ENCODE assay signal across 13 mouse cellular contexts in the genomic region with DNA sequence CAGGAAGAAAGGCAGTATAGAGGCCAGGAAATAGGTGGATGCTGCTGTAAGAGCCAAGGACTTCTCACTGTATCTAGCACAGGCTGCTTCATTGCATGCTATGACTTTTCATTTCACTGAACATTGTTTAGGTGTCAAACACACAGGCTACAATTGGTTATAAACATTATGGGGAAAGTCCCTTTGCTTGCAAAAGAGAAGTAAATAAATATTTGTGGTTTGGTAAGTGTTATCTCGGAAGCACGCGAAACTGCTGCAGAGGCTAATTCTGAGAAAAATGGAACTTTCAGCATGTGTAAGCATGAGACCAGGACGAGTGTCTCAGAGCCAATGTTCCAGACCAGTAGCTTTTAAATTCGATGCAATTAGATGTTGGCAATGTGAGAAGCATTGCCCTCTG. TPM values are rescaled to one million over a fixed set of nuclear protein-coding genes. Genes with fewer than 3 reads are reported as not detected.
DNase-seq lines count a peak whose midpoint lies in the region; ATAC-seq lines count a peak whose summit lies in the region.
"Had no signal": no experiment of that assay in that cellular context is flagged by ENCODE, and none has a peak within 500 bp of the region (broad histone marks: within the 10 kb centered on the region; RNA-seq: fewer than 3 reads in every experiment).

No protein-coding gene starts in this region.

- ATAC-seq in megakaryocyte progenitor cell, adult 5-6 weeks (replicated peaks; ENCODE audit: poor library complexity) = peak; percentile 57
- ATAC-seq in erythroblast, adult 5-6 weeks (replicated peaks; ENCODE audit: low FRiP score, poor library complexity, severe bottlenecking) = no peak
- ATAC-seq: forebrain, embryonic 16.5 days; intestine, postnatal 0 days had no signal

- DNase-seq in A20 (ENCODE audit: low read depth, low spot score) = peak; percentile 87
- peak; percentile 67 for DNase-seq in CD4-positive, CD25-positive, alpha-beta regulatory T cell, adult 2 months (ENCODE audit: low read depth, low spot score)
- DNase-seq in adipocyte (ENCODE audit: low spot score) = peak; percentile 68
- DNase-seq in embryo, embryonic 10 days (ENCODE audit: low spot score) = no peak
- DNase-seq in kidney, adult 11 months = no peak
- DNase-seq: cerebellum, adult 9-11 months; gastrocnemius, postnatal 10 days; lung, embryonic 14.5 days; right cerebral cortex, postnatal 14 days had no signal

RNA-seq across cellular contexts. Expression of a gene that starts 6.0 kb away (rescaled TPM):
- total RNA-seq in megakaryocyte progenitor cell, adult 5-6 weeks (2015) = 239 and 256 TPM in 2 replicates
- 218 and 231 TPM in 2 replicates for total RNA-seq in megakaryocyte progenitor cell, adult 5-6 weeks (2017)
- total RNA-seq in erythroblast, adult 5-6 weeks (2015; ENCODE audit: low replicate concordance) = 69.2 and 94.7 TPM in 2 replicates
- 103 and 137 TPM in 2 replicates for total RNA-seq in erythroblast, adult 5-6 weeks (2017; ENCODE audit: low replicate concordance)

RNA-seq across cellular contexts. Expression of a gene that starts 30.2 kb away (rescaled TPM):
- total RNA-seq in megakaryocyte progenitor cell, adult 5-6 weeks (2015) = 56.2 and 78.5 TPM in 2 replicates
- total RNA-seq in megakaryocyte progenitor cell, adult 5-6 weeks (2017) = 74.2 and 76.4 TPM in 2 replicates
- 635 and 792 TPM in 2 replicates for total RNA-seq in erythroblast, adult 5-6 weeks (2015; ENCODE audit: low replicate concordance)
- total RNA-seq in erythroblast, adult 5-6 weeks (2017; ENCODE audit: low replicate concordance) = 1,411 and 1,492 TPM in 2 replicates

RNA-seq across cellular contexts. Expression of a gene that starts 54.2 kb away (rescaled TPM):
- 4.7 and 6.9 TPM in 2 replicates for total RNA-seq in megakaryocyte progenitor cell, adult 5-6 weeks (2015)
- total RNA-seq in megakaryocyte progenitor cell, adult 5-6 weeks (2017) = 5.5 and 7.9 TPM in 2 replicates
- not detected in 2 replicates for total RNA-seq in erythroblast, adult 5-6 weeks (2015; ENCODE audit: low replicate concordance)
- not detected in 2 replicates for total RNA-seq in erythroblast, adult 5-6 weeks (2017; ENCODE audit: low replicate concordance)

Comparison
In these comparisons a context has a peak if more than half of its experiments do, and no peak if none do; other contexts are left out.
1. DNase-seq: peak in A20 (single experiment), CD4-positive, CD25-positive, alpha-beta regulatory T cell, adult 2 months (single experiment) and adipocyte (single experiment); none in embryo, embryonic 10 days (single experiment) and kidney, adult 11 months (single experiment).
2. RNA of a gene that starts 30.2 kb away (total RNA-seq): 635 to 1,492 TPM in erythroblast, adult 5-6 weeks; 56.2 to 78.5 TPM in megakaryocyte progenitor cell, adult 5-6 weeks; every median in the first group is over 4 times any median in the second.
3. RNA of a gene that starts 54.2 kb away (total RNA-seq): 4.7 to 7.9 TPM in megakaryocyte progenitor cell, adult 5-6 weeks; not detected in erythroblast, adult 5-6 weeks; every median in the first group is over 4 times any median in the second.